24 mouse cellular contexts compared by ENCODE assay signal in genomic region chr2:51600873-51601272, GRCm38 (mm10). TPM values are rescaled to one million over a fixed set of nuclear protein-coding genes. Genes with fewer than 3 reads are reported as not detected.
DNase-seq lines count a peak whose midpoint lies in the region; ATAC-seq lines count a peak whose summit lies in the region.
"Had no signal": no experiment of that assay in that cellular context is flagged by ENCODE, and none has a peak within 500 bp of the region (broad histone marks: within the 10 kb centered on the region; RNA-seq: fewer than 3 reads in every experiment).

No protein-coding gene starts in this region.

- no peak for ATAC-seq in kidney, embryonic 15.5 days (replicated peaks; ENCODE audit: low FRiP score)
- no peak for ATAC-seq in neural tube, embryonic 14.5 days (ENCODE audit: low read depth)

- no peaks in the 10 kb centered on the region for H3K27me3 ChIP-seq in kidney, embryonic 15.5 days
- no peaks in the 10 kb centered on the region for H3K27me3 ChIP-seq in neural tube, embryonic 14.5 days (ENCODE audit: control insufficient read depth, insufficient read depth, low read length)
- H3K27me3 ChIP-seq: embryonic facial prominence, embryonic 15.5 days; lung, embryonic 15.5 days had no signal

- 61% methylated on average over 8 of the region's 8 CpGs for WGBS in kidney, embryonic 15.5 days
- 41% methylated on average over 8 of the region's 8 CpGs for WGBS in neural tube, embryonic 14.5 days

- H3K9ac ChIP-seq in kidney, embryonic 15.5 days: no peak overlapping the region
- H3K9ac ChIP-seq in neural tube, embryonic 14.5 days (replicated peaks; ENCODE audit: low read depth, low read length): no peak overlapping the region
- H3K9ac ChIP-seq: embryonic facial prominence, embryonic 15.5 days; lung, embryonic 15.5 days had no signal

- 0 out of 2 replicates have a peak, but pooled peaks cover 8% of the 10 kb centered on the region for H3K4me1 ChIP-seq in kidney, embryonic 15.5 days
- H3K4me1 ChIP-seq in neural tube, embryonic 14.5 days (ENCODE audit: control insufficient read depth, insufficient read depth, low read length): peaks cover 9% of the 10 kb centered on the region; the same call in 1 of the 2 replicates
- H3K4me1 ChIP-seq: lung, embryonic 15.5 days had no signal

- H3K9me3 ChIP-seq in kidney, embryonic 15.5 days (replicated peaks): no peaks in the 10 kb centered on the region
- no peaks in the 10 kb centered on the region for H3K9me3 ChIP-seq in neural tube, embryonic 14.5 days (ENCODE audit: control insufficient read depth, low read length)
- H3K9me3 ChIP-seq: embryonic facial prominence, embryonic 15.5 days; hindbrain, embryonic 10.5 days; lung, embryonic 15.5 days had no signal

- H3K4me2 ChIP-seq in kidney, embryonic 15.5 days: no peak overlapping the region
- no peak overlapping the region for H3K4me2 ChIP-seq in neural tube, embryonic 14.5 days (ENCODE audit: low read depth, low read length)
- H3K4me2 ChIP-seq: embryonic facial prominence, embryonic 15.5 days; lung, embryonic 15.5 days had no signal

- H3K4me3 ChIP-seq in kidney, embryonic 15.5 days (replicated peaks): no peak overlapping the region
- no peak overlapping the region for H3K4me3 ChIP-seq in neural tube, embryonic 14.5 days (ENCODE audit: low read depth, low read length)
- H3K4me3 ChIP-seq: embryonic facial prominence, embryonic 15.5 days; hindbrain, embryonic 10.5 days; lung, embryonic 15.5 days had no signal

- DNase-seq in gastrocnemius, adult 8-10 months (ENCODE audit: low spot score in 2 of 2): peak; percentile 17 to 50
- DNase-seq in gastrocnemius, postnatal 4 days (ENCODE audit: low spot score in 2 of 2): no peak
- peak; percentile 2 to 33 for DNase-seq in kidney, postnatal 25 days
- DNase-seq in gastrocnemius, postnatal 10 days: peak; percentile 6
- DNase-seq in ovary, postnatal 36 days (ENCODE audit: low spot score): no peak
- no peak for DNase-seq in frontal cortex, postnatal 25 days (ENCODE audit: low spot score in 2 of 2)
- DNase-seq: adrenal gland, postnatal 10 days; cerebellum, adult 18-20 months; right cerebral cortex, postnatal 4 days; thymus, adult 18-20 months had no signal

- H3K27ac ChIP-seq in kidney, embryonic 15.5 days: no peak overlapping the region
- peak overlapping the region; percentile 39; the same call in 1 of the 2 replicates for H3K27ac ChIP-seq in neural tube, embryonic 14.5 days (ENCODE audit: low read depth, low read length)
- H3K27ac ChIP-seq: embryonic facial prominence, embryonic 15.5 days; lung, embryonic 15.5 days had no signal

- H3K36me3 ChIP-seq in kidney, embryonic 15.5 days: no peaks in the 10 kb centered on the region
- H3K36me3 ChIP-seq in neural tube, embryonic 14.5 days (ENCODE audit: control insufficient read depth, insufficient read depth, low read length): no peaks in the 10 kb centered on the region
- H3K36me3 ChIP-seq: embryonic facial prominence, embryonic 15.5 days; hindbrain, embryonic 10.5 days; lung, embryonic 15.5 days had no signal

RNA-seq across cellular contexts. Expression of gene Tas2r134, which starts 26.4 kb away (rescaled TPM):
- total RNA-seq in gastrocnemius, adult 8-10 months (2022): not detected
- not detected for total RNA-seq in gastrocnemius, postnatal 4 days (2021)
- polyA plus RNA-seq in kidney, embryonic 15.5 days (2015; fragmentation: Nextera tagmentation; extraction: Ambion mirVana): not detected in 2 replicates
- total RNA-seq in gastrocnemius, postnatal 10 days (2021): not detected
- polyA plus RNA-seq in neural tube, embryonic 14.5 days (2014; fragmentation: Nextera tagmentation; extraction: Ambion mirVana): not detected in 2 replicates
- total RNA-seq: adrenal gland, postnatal 10 days; layer of hippocampus, postnatal 25 days; left cerebral cortex, postnatal 36 days; liver, adult 2 months; MEL had no signal
- polyA plus RNA-seq: embryonic facial prominence, embryonic 15.5 days; forebrain, embryonic 11.5 days; gonadal fat pad, adult 2 months; heart, embryonic 14.5 days; hindbrain, embryonic 10.5 days; large intestine, adult 2 months; liver, adult 2 months; lung, embryonic 15.5 days; urinary bladder, adult 2 months had no signal

Comparison
In these comparisons a context has a peak if more than half of its experiments do, and no peak if none do; other contexts are left out.
1. DNase-seq: peak in gastrocnemius, adult 8-10 months (2 of 2), kidney, postnatal 25 days (2 of 2) and gastrocnemius, postnatal 10 days (single experiment); none in gastrocnemius, postnatal 4 days (0 of 2), ovary, postnatal 36 days (single experiment) and frontal cortex, postnatal 25 days (0 of 2).